Mouse (Mus musculus) cerebellum, postnatal 14 days (tissue): Measurements from ENCODE around the gene Kctd4.

Experiments used
- DNase-seq, 2 experiments: peaks; one replicate each; pipeline ENCODE4 v3.0.0; 2021; ENCODE audit warnings: mixed read lengths in 2 of 2

The Kctd4 gene

DNA sequence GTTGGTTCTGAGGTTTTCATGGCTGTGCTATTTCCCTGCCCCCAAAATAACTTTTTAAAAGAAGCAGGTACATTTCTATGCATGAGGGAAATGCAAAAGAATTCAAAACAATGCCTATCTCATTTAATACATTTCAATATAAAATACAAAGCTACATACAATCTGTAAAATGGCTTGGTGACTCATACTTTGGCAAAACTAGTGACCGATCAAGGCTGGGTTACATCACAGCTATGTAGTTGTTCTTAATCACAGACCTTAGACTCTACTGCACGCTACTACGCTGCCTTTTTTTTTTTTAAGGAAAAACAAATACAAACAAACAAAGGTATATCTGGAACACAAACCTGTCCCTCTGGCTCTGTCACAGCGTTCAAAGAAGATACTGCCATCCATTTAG lies 37.6 kb downstream of the Kctd4 start:
- no peak for DNase-seq

- DNase-seq, result no peak
Observed at GRCm38 (mm10) chr14:75998082-75998481, 43.3 kb downstream of the Kctd4 start.

DNA sequence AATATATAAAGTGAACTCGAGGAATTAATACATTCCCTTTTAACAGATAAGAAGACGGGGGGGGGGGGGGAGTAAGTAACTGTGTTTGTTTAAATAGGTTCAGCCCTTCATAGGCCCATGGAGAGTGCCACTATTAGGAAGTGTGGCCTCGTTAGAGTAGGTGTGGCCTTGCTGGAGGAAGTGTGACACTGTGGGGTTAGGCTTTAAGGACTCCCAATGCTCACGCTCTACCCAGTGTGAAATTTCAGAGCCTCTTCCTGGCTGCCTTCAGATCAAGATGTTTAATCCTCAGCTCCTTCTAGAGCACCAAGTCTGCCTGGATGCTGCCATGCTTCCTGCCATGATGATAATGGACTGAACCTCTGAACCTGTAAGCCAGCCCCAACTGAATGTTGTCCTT lies 47.0 kb downstream of the Kctd4 start:
- no peak for DNase-seq

GRCm38 (mm10) chr14:76005011-76005410 lies 50.2 kb downstream of the Kctd4 start:
- DNase-seq, result no peak

DNA sequence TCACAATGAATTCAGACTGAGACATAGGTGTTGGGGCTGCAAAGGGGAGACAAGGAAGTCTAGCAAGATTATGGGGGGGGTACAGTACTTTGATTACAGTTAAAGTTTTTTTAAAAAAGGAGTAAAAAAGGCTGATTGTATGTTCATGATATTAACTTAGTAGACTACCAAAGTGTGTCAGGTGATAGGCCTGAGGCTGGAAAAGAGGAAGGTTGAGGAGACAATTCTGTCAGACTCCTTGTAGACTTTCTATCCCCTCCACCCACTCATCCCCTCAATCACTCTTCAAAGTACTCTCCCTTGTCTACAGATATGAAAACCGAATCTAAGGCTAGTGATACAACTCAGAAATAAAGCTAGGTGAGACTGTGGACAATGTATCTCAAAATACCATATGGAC lies 53.4 kb downstream of the Kctd4 start:
- DNase-seq, result no peak

GRCm38 (mm10) chr14:76009185-76009584 lies 54.4 kb downstream of the Kctd4 start:
- no peak for DNase-seq

DNA sequence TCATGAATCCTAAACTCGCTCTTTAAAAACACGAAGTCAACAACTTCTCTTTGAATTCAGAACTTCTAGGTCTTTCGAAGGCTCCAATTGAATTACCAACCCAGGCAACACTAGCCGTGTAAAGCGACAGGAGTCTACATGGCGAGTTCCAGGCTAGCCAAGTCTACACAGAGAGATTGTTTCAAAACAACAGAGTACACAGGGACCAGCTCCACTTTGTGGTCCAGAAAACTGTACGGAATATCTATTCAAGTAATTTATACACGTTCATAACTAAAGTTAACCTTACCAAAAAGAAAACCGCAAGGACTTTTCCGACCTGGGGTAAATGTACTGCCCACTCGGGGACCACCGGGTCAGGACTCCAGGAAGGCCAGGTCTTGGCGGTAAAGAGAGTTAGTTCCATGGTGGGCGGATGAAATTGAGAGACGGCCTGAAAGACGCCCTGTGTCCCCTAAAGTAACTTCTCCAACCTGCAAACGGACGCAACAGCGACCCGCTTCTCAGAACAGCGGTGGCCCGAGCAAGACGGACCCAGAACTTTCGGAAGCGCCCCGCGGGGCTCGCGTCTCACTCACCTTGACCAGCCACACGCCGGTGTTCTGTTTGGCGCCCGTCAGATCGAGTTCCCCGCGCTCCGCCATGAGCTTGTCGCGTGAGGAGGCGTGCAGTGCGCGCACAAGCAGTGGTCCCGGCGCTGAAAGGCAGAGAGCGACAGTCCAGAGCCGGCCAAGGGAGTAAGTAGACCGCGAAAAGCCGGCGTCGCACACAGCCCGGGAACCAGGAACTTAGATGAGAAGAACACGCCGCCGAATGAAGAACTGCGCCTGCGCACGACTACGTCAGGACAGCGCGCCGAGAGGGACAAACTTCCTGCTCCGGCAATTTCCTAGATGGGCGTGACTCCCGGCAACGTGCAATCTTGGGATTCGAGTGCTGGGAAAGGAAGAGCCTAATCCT lies 55.6 kb downstream of the Kctd4 start, which contains the start of gene Gtf2f2:
Gene Gtf2f2 (minus strand): TSS at position 764 of the 960 bp plus-strand sequence.
- DNase-seq, result peak; percentile 97

GRCm38 (mm10) chr14:76011062-76011457 lies 56.3 kb downstream of the Kctd4 start:
- DNase-seq, result no peak

GRCm38 (mm10) chr14:76014331-76014730 lies 59.5 kb downstream of the Kctd4 start:
- DNase-seq, result no peak
